Mouse (Mus musculus) hindbrain, embryonic 16.5 days (tissue): ENCODE measurements around the gene Kcnb1. TPM values are rescaled to one million over a fixed set of nuclear protein-coding genes. Genes with fewer than 3 reads are reported as not detected.

ENCODE experiments used
- ATAC-seq: fragments of 200-750 bp; cut with Nextera tagmentation; 2 replicates; pipeline ENCODE4 v1.8.0; 2017; ENCODE audit warnings: moderate TSS enrichment, moderate library complexity
- H3K27ac ChIP-seq: fragments of 300-500 bp; sonication (generic); 2 replicates; pipeline ENCODE4 v1.5.1; 2014; ENCODE audit warnings: low read depth, mild to moderate bottlenecking, control low read depth, low read length, moderate library complexity
- H3K27me3 ChIP-seq: fragments of 300-500 bp; sonication (generic); replicated peaks from 2 replicates; pipeline ENCODE4 v1.6.1; 2014; ENCODE audit warnings: low read length; ENCODE audit not compliant: control insufficient read depth, insufficient read depth
- H3K36me3 ChIP-seq: fragments of 300-500 bp; sonication (generic); 2 replicates; pipeline ENCODE4 v1.6.1; 2014; ENCODE audit warnings: mild to moderate bottlenecking, low read length, moderate library complexity, mixed read lengths; ENCODE audit not compliant: control insufficient read depth, insufficient read depth
- H3K4me1 ChIP-seq: fragments of 300-500 bp; sonication (generic); 2 replicates; pipeline ENCODE4 v1.6.1; 2014; ENCODE audit warnings: low read depth, low read length; ENCODE audit not compliant: control insufficient read depth, insufficient read depth
- H3K4me2 ChIP-seq: fragments of 300-500 bp; sonication (generic); 2 replicates; pipeline ENCODE4 v1.6.1; 2014; ENCODE audit warnings: mild to moderate bottlenecking, low read length, control low read depth, moderate library complexity
- H3K4me3 ChIP-seq: fragments of 300-500 bp; sonication (generic); 2 replicates; pipeline ENCODE4 v1.5.1; 2014; ENCODE audit warnings: mild to moderate bottlenecking, low read length, control low read depth, moderate library complexity
- H3K9ac ChIP-seq: fragments of 300-500 bp; sonication (generic); 2 replicates; pipeline ENCODE4 v1.6.1; 2014; ENCODE audit warnings: low read depth, mild to moderate bottlenecking, control low read depth, low read length, moderate library complexity
- H3K9me3 ChIP-seq: fragments of 300-500 bp; sonication (generic); 2 replicates; pipeline ENCODE4 v1.6.1; 2014; ENCODE audit warnings: mild to moderate bottlenecking, low read length, moderate library complexity; ENCODE audit not compliant: control insufficient read depth
- whole genome bisulfite sequencing: fragments of 180-500 bp; shearing (Covaris S2); extraction: QIAGEN DNeasy Blood & Tissue Kit; methylation state at CpG from one replicate; pipeline ENCODE4 v1.1.7; 2014; 5-methylcytosine and 5-hydroxymethylcytosine counted together
- polyA plus RNA-seq: library from polyadenylated mRNA; unstranded; fragments of >200 nt; fragmentation: Nextera tagmentation; extraction: Ambion mirVana; gene quantifications from 2 replicates; pipeline ENCODE4 v1.2.1, GENCODE M21; 2015

The Kcnb1 gene
- polyA plus RNA-seq, 1 experiment from 2014 or later = 3.2 TPM

DNA sequence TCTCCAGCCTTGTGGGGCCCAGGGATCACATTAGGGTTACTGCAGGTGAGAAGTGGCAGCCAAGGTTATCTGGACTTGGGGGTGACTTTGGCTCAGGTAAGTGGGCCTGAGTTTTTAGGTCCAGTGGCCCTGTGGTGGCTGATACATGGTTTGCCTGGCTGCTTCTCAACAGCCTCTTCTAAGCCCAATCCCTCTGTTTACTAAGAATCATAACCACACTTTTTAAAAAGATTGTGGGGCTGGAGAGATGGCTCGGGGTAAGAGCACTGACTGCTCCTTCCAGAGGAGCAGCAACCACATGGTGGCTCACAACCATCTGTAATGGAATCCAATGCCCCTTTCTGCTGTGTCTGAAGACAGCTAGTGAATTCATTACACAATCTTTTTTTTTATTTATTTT is 123.9 kb downstream of the Kcnb1 start:
- H3K27me3 ChIP-seq = no peaks in the 10 kb centered on the region
- WGBS = 64% methylated on average over 1 of the region's 1 CpGs
- no peaks in the 10 kb centered on the region for H3K9me3 ChIP-seq
- no peak overlapping the region for H3K9ac ChIP-seq
- H3K27ac ChIP-seq = no peak overlapping the region
- no peak for ATAC-seq
- peaks cover 30% of the 10 kb centered on the region for H3K4me1 ChIP-seq
- H3K4me2 ChIP-seq = no peak overlapping the region
- H3K36me3 ChIP-seq = peaks cover 14% of the 10 kb centered on the region
- H3K4me3 ChIP-seq = no peak overlapping the region

DNA sequence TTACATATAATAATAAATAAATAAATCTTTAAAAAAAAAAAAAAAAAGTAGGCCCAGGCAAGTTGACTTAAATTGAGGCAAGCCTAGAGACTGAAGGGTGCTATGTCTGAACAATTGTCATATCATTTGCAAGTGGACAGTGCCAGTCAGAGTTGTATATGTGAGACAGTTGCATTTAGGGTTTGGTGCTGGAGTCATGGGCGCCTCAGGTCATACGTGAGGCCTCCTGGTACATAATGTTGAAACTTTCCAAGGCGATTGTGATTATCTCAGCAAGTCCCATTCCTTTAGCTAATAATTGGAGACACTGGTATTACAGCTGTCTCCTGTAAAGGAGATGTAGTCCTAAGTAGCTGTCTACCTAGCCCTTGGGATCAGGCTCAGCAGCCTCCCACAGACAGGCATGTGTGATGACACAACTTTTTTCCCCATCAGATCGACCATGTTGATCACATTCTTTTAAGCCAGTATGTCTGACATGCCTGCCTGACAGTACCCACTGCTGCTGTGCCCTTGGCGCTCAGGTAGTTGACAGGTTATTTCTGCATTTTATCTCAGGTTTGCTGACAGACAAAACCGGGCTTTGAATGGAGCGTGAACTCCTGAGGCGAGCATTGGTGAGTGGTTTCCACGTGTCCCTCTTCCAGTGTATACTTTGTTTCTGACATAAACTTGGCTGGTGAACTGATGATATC is 125.2 kb downstream of the Kcnb1 start:
- WGBS = 21% methylated on average over 9 of the region's 9 CpGs

DNA sequence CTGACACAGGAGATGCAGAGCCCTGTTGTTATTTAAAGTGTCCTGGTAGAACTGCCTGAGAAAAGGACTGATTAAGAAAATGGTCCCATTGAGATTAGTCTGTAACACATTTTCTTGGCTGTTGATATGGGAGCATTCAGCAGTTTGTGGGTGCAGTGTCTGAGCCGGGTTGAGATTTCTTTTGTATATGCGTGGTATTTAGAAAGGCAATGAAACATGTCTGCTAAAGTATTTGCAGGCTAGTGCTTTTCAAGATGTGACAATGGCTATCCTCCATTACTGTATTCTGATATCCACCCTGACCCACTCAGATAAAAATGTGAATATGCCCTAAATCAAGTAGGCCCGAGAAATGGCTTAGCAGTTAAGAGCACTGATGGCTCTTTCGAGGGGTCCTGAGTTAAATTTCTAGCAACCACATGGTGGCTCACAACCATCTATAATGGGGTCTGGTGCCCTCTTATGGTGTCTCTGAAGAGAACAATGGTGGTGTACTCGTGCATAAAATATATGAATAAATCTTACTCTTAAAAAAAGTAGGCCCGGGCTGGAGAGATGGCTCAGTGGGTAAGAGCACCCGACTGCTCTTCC is 126.0 kb downstream of the Kcnb1 start:
- Histone ChIP-seq H3K4me2 (peak overlapping the region; percentile 79), H3K4me1 (peaks cover 30% of the 10 kb centered on the region), H3K27me3 (no peaks in the 10 kb centered on the region), H3K36me3 (peaks cover 14% of the 10 kb centered on the region), H3K9ac (peak overlapping the region; percentile 97), H3K9me3 (no peaks in the 10 kb centered on the region), H3K4me3 (peak overlapping the region; percentile 91), H3K27ac (peak overlapping the region; percentile 80)
- 0% methylated on average over 7 of the region's 7 CpGs for whole genome bisulfite sequencing
- no peak for ATAC-seq

More for the DNA sequence above, 125.2 kb downstream of the Kcnb1 start:
- Histone ChIP-seq H3K9me3 (no peaks in the 10 kb centered on the region), H3K9ac (peak overlapping the region; percentile 46; the same call in 1 of the 2 replicates), H3K4me1 (peaks cover 30% of the 10 kb centered on the region), H3K27me3 (no peaks in the 10 kb centered on the region), H3K4me3 (peak overlapping the region; percentile 91), H3K27ac (no peak overlapping the region), H3K36me3 (peaks cover 14% of the 10 kb centered on the region), H3K4me2 (peak overlapping the region; percentile 79)
- ATAC-seq = no peak

DNA sequence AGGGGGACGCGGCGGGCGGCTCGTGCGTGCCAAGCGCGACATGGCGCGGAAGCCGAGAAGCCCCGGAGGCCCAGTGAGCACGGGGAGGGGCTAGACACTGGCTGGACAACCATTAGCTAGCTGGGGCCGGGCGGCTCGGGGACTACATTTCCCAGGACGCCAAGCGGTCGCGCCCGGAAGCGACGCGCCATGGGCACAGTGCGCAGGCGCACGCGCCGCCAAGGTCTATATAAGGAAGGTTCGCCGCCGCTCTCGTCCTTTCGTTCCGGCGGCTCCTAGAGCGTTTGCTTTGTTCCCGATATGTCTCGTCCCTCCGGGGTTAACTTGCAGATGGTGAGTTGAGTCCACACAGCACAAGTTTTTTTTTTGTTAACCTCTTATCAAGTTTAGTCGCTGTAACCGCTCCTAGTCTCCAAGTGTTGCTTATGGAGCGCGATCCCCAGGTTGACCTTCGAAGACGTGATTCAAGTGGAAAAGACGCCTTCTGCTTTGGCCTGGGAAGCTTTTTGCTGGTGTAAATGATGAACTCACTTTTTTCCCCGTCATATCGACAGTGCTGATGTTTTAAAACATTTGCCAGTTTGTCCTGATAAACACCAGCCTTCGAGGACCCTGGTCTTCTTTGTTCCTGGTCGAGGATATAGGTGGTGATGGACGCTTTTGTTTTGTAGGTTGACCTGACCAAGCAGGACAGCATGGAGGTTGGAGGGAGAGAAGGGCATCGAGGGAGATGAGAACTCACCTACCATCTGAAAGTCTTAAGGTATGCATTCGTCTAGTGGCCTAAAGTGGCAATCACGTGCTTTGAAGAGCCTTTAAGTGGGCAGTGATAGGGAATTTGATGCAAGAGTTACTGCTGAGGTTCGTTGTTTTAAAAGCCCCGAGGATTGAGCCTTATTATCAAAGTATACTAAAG is 126.7 kb downstream of the Kcnb1 start, which contains the start of gene Znfx1:
TSS of gene Znfx1 (minus strand) at position 51 of the 916 bp plus-strand sequence.
- peak within 1 kb of the TSS; percentile 93 for H3K27ac ChIP-seq
- peak within 1 kb of the TSS; percentile 97 for H3K9ac ChIP-seq
- H3K4me1 ChIP-seq = peaks cover 30% of the 10 kb centered on the region
- H3K9me3 ChIP-seq = no peaks in the 10 kb centered on the region
- H3K4me3 ChIP-seq = peak within 1 kb of the TSS; percentile 91
- 0% methylated on average over 44 of the region's 57 CpGs for WGBS
- peak within 1 kb of the TSS; percentile 79 for H3K4me2 ChIP-seq
- peak; percentile 94 for ATAC-seq
- peaks cover 16% of the 10 kb centered on the region for H3K36me3 ChIP-seq
- H3K27me3 ChIP-seq = no peaks in the 10 kb centered on the region

DNA sequence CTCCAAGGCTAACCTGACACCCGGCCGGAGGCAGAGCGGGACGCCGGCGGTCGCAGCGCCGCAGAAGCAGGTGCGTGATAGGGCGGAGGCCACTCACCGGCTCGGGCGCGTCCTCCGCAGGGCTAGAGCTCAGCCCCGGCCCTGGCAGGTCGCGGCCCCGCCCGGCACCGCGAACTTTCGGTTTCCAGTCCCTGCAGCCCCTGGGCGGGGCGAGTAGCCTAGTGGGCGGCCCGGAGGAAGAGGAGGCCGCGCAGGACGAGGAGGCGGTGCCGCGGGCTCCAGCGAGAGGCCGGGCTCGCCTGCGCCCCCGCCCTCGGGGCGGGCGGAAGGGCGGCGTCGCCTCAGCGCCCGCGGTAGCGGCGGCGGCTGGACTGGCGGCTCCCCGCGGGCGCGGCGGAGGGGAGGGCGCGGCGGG is 127.5 kb downstream of the Kcnb1 start:
- under 1% methylated on average over 41 of the region's 60 CpGs for WGBS

DNA sequence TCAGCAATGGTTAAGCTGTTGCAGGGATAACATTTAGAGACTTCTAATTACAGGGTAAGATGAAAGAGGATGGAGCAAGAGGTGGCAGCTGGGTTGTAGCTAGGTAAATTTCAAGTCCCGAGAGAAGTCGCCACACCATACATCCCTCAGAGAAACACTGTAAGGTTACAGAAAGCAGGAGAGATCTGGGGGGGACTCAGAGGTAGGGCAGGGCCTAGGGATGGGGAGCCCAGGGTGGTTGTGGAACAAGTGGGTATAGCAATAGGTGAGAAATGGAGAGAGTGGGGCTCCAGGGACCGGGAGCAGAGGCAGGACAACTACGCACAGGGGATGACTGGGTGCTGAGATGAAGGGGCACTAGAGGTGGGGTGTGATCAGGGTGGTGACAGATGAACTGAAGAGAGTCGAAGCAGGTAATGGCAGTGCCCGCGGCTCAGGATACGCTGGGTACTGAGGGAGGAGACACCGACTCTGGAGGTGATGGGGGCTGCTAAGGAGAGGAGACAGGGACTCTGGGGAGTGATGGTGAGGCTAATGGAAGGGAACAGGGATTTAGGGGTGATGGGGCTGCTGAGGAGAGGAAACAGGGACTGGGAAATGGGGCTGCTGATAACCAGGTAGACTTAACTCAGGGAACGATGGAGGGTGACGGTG is 128.4 kb downstream of the Kcnb1 start:
- H3K4me1 ChIP-seq = peaks cover 30% of the 10 kb centered on the region
- peak; percentile 13; the same call in 1 of the 2 replicates for ATAC-seq
- H3K9me3 ChIP-seq = no peaks in the 10 kb centered on the region
- peak overlapping the region; percentile 71 for H3K4me2 ChIP-seq
- H3K9ac ChIP-seq = peak overlapping the region; percentile 97
- no peak overlapping the region for H3K27ac ChIP-seq
- H3K36me3 ChIP-seq = peaks cover 27% of the 10 kb centered on the region
- WGBS = 28% methylated on average over 11 of the region's 11 CpGs
- no peaks in the 10 kb centered on the region for H3K27me3 ChIP-seq
- peak overlapping the region; percentile 91 for H3K4me3 ChIP-seq

More for the DNA sequence above, 127.5 kb downstream of the Kcnb1 start:
- Histone ChIP-seq H3K4me2 (peak overlapping the region; percentile 71), H3K4me3 (peak overlapping the region; percentile 91), H3K36me3 (peaks cover 20% of the 10 kb centered on the region), H3K27ac (peak overlapping the region; percentile 93), H3K9ac (peak overlapping the region; percentile 97), H3K4me1 (peaks cover 30% of the 10 kb centered on the region), H3K27me3 (no peaks in the 10 kb centered on the region), H3K9me3 (no peaks in the 10 kb centered on the region)
- peak; percentile 90 for ATAC-seq

DNA sequence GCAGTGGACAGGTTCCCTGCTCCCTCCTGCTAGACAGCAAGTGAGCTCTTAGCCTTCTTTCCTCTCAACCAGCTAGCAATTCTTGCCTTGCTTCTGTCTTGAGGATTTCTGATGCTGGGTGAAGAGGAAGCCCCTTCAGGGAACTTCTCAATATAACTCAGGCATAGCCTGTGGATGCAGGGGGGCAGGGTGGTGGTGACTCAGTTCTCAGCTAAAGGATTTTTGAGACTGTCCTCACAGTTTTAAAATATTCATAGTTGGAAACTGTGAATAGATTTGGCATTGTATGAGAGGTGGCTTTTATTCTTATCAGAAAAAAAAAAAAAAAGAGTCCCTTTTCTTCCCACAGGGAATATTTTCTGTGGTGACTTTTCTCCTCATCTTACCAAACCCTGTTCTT is 129.2 kb downstream of the Kcnb1 start:
- Histone ChIP-seq H3K4me1 (peaks cover 28% of the 10 kb centered on the region), H3K9ac (peak overlapping the region; percentile 38)

DNA sequence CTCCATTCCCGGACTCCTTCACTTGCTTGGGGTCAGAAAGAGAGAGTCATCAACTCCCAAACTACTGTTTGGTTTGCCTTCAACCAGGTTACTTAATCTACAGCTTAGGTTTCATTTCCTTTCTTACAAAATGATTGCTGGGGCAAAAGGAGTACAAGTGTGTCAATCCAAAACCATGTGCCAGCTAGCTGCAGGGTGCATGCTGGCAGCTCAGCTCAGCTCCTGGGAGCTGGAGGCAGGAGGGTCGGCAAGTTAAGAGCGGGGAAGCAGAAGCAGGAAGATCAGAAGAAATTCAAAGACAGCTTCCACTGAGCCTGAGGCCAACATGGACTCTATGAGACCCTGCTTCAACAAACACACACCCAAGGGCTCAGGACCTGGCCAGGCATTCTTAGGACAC is 129.6 kb downstream of the Kcnb1 start:
- no peaks in the 10 kb centered on the region for H3K27me3 ChIP-seq
- no peak overlapping the region for H3K4me3 ChIP-seq
- peaks cover 27% of the 10 kb centered on the region for H3K36me3 ChIP-seq
- H3K9ac ChIP-seq = peak overlapping the region; percentile 38
- H3K4me1 ChIP-seq = peaks cover 25% of the 10 kb centered on the region
- WGBS = 58% methylated on average over 3 of the region's 3 CpGs
- H3K4me2 ChIP-seq = peak overlapping the region; percentile 5; the same call in 1 of the 2 replicates
- no peak for ATAC-seq
- no peak overlapping the region for H3K27ac ChIP-seq
- H3K9me3 ChIP-seq = no peaks in the 10 kb centered on the region

More for the DNA sequence above, 129.2 kb downstream of the Kcnb1 start:
- Histone ChIP-seq H3K4me2 (peak overlapping the region; percentile 5; the same call in 1 of the 2 replicates), H3K9me3 (no peaks in the 10 kb centered on the region), H3K27ac (no peak overlapping the region), H3K4me3 (no peak overlapping the region), H3K36me3 (peaks cover 31% of the 10 kb centered on the region), H3K27me3 (no peaks in the 10 kb centered on the region)
- no peak for ATAC-seq
